Mouse (Mus musculus): ENCODE results near the gene Atp23. TPM values are rescaled to one million over a fixed set of nuclear protein-coding genes. Genes with fewer than 3 reads are reported as not detected.
"Not testable (repeated sequence)": the region's sequence is repeated elsewhere in the genome, so short reads cannot be mapped to it uniquely, and the experiment has no call there.

The Atp23 gene
- total RNA-seq, 2 experiments from 2014 or later: 11.7 TPM

- DNase-seq (ENCODE audit: extremely low spot score in 1 of 2, low spot score in 2 of 2): peak; percentile 28 to 32
- H3K4me3 ChIP-seq: peak overlapping the region; percentile 26
- no peak for TF ChIP-seq CTCF (IDR thresholded peaks at IDR 0.05)
- intact Hi-C loops (cut with DNase I): loop anchor here (1.0 to 5.0 kb wide), 2 partner anchors 183 to 360 kb away; no protein-coding TSS in a partner anchor
- peak overlapping the region; percentile 93 for H3K27ac ChIP-seq
These were observed 55.7 kb downstream of the Atp23 start for GRCm38 (mm10) chr10:126845309-126845911.

GRCm38 (mm10) chr10:126844689-126845088, 56.5 kb downstream of the Atp23 start:
- Histone ChIP-seq H3K4me3 (no peak overlapping the region; the same call in 1 of the 2 replicates), H3K27ac (peak overlapping the region; percentile 81)
- intact Hi-C loops (cut with DNase I): loop anchor here (1.0 to 5.0 kb wide), 3 partner anchors 29 to 359 kb away; no protein-coding TSS in a partner anchor
- TF ChIP-seq CTCF (IDR thresholded peaks at IDR 0.05): peak; percentile 80
- DNase-seq (ENCODE audit: extremely low spot score in 1 of 2, low spot score in 2 of 2): peak; percentile 67 to 76

- Histone ChIP-seq H3K4me3 (no peak overlapping the region), H3K27ac (no peak overlapping the region)
- DNase-seq (ENCODE audit: extremely low spot score in 1 of 2, low spot score in 2 of 2): no peak
- TF ChIP-seq CTCF (IDR thresholded peaks at IDR 0.05): no peak; the same call in none of the 2 replicates
- intact Hi-C loops (cut with DNase I): no loop called here
These were observed 60.9 kb downstream of the Atp23 start for GRCm38 (mm10) chr10:126840266-126840665.

GRCm38 (mm10) chr10:126833006-126833405, 68.1 kb downstream of the Atp23 start:
- TF ChIP-seq CTCF (IDR thresholded peaks at IDR 0.05): peak; percentile 72
- no peak for DNase-seq (ENCODE audit: extremely low spot score in 1 of 2, low spot score in 2 of 2)
- Histone ChIP-seq H3K27ac (no peak overlapping the region), H3K4me3 (no peak overlapping the region)
- intact Hi-C loops (cut with DNase I): loop anchor here (1.0 kb wide), 1 partner anchor 36 kb away; no protein-coding TSS in a partner anchor

- TF ChIP-seq CTCF (IDR thresholded peaks at IDR 0.05): no peak
- DNase-seq (ENCODE audit: extremely low spot score in 1 of 2, low spot score in 2 of 2): no peak
- Histone ChIP-seq H3K4me3 (no peak overlapping the region), H3K27ac (no peak overlapping the region)
- intact Hi-C loops (cut with DNase I): no loop called here
These were observed 69.8 kb downstream of the Atp23 start for GRCm38 (mm10) chr10:126831329-126831728.

GRCm38 (mm10) chr10:126828618-126829017, 72.5 kb downstream of the Atp23 start:
- DNase-seq (ENCODE audit: extremely low spot score in 1 of 2, low spot score in 2 of 2): no peak
- intact Hi-C loops (cut with DNase I): no loop called here
- no peak for TF ChIP-seq CTCF (IDR thresholded peaks at IDR 0.05)
- Histone ChIP-seq H3K27ac (peak overlapping the region; percentile 59; the same call in 1 of the 2 replicates), H3K4me3 (no peak overlapping the region)

GRCm38 (mm10) chr10:126827941-126828593, 73.1 kb downstream of the Atp23 start:
- intact Hi-C loops (cut with DNase I): no loop called here
- no peak overlapping the region for H3K4me3 ChIP-seq
- H3K27ac ChIP-seq: peak overlapping the region; percentile 59; the same call in 1 of the 2 replicates
- no peak for TF ChIP-seq CTCF (IDR thresholded peaks at IDR 0.05)
- DNase-seq (ENCODE audit: extremely low spot score in 1 of 2, low spot score in 2 of 2): no peak

- Histone ChIP-seq H3K4me3 (no peak overlapping the region), H3K27ac (no peak overlapping the region)
- TF ChIP-seq CTCF (IDR thresholded peaks at IDR 0.05): no peak
- no peak for DNase-seq (ENCODE audit: extremely low spot score in 1 of 2, low spot score in 2 of 2)
- intact Hi-C loops (cut with DNase I): no loop called here
These were observed 74.2 kb downstream of the Atp23 start for GRCm38 (mm10) chr10:126826982-126827381.

- H3K4me3 ChIP-seq; DNase-seq (ENCODE audit: extremely low spot score in 1 of 2, low spot score in 2 of 2); H3K27ac ChIP-seq; intact Hi-C loops (cut with DNase I): not testable (repeated sequence)
These were observed 74.9 kb downstream of the Atp23 start for GRCm38 (mm10) chr10:126826216-126826615.

- no peak for DNase-seq (ENCODE audit: extremely low spot score in 1 of 2, low spot score in 2 of 2)
- no peak overlapping the region for H3K4me3 ChIP-seq
- intact Hi-C loops (cut with DNase I): no loop called here
- peak overlapping the region; percentile 78 for H3K27ac ChIP-seq
- TF ChIP-seq CTCF (IDR thresholded peaks at IDR 0.05): no peak
These were observed 78.7 kb downstream of the Atp23 start for GRCm38 (mm10) chr10:126822418-126822817.

Other genes with a start within 250 kb of the Atp23 start
- 10 to 100 TPM; 79.4 to 83.8 TPM for gene Ctdsp2, start 77.4 kb upstream of the Atp23 start, total RNA-seq (2021)
- gene Avil, start 99.4 kb upstream of the Atp23 start, total RNA-seq (2021): under 1 TPM; 0.18 to 0.28 TPM
- 10 to 100 TPM; 30.2 to 30.7 TPM for gene Tsfm, start 129.5 kb upstream of the Atp23 start, total RNA-seq (2021)
- gene Mettl1, start 140.1 kb upstream of the Atp23 start, total RNA-seq (2021): 10 to 100 TPM; 10.1 to 12.3 TPM
- under 1 TPM in 1 of 2 experiments, not detected in 1; 0.21 TPM for gene Eef1akmt3, start 140.2 kb upstream of the Atp23 start, total RNA-seq (2021)
- gene Cyp27b1, start 146.9 kb upstream of the Atp23 start, total RNA-seq (2021): under 1 TPM; 0.36 to 0.77 TPM
- gene March9, start 158.8 kb upstream of the Atp23 start, total RNA-seq (2021): 10 to 100 TPM; 18.1 to 22.5 TPM
- 10 to 100 TPM; 74.4 to 75.2 TPM for gene Cdk4, start 162.2 kb upstream of the Atp23 start, total RNA-seq (2021)
- 10 to 100 TPM; 63.7 to 64.4 TPM for gene Tspan31, start 168.9 kb upstream of the Atp23 start, total RNA-seq (2021)
- 100 to 1,000 TPM; 627 to 694 TPM for gene Agap2, start 173.9 kb upstream of the Atp23 start, total RNA-seq (2021)
- gene Os9, start 219.8 kb upstream of the Atp23 start, total RNA-seq (2021): 100 to 1,000 TPM; 109 to 114 TPM

Measured in left cerebral cortex, adult 2 months (tissue).